ENCODE assay signal across 16 mouse cellular contexts in the genomic region with DNA sequence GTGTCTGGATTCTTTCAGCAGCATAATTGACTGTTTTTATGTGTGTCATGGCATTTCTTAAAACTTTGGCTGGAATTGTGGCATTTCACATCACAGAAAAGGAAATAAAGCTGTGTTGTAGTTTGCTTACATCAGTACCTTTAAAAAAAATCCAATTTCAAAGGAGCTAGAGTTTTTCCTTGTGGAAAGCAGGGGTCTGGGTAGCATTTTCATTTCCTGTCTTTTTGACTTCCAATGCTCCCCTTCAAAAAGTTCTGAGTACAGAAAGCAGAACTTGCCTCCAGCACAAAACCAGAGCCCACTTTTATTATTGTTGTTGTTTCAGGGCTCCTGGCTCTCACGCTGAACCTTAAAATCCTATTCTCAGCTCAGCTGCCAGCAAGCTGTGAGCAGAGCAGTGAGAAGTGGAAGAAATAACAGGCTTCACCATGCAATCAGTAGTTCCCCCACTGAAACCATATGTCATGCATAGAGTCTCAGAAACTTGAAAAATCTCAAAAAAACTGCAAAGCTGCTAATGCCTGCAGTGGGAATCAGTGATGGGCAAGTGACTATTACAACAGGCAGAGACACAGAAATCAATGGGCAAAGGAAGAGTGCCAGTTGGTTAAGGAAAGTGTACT.
DNase-seq lines count a peak whose midpoint lies in the region; ATAC-seq lines count a peak whose summit lies in the region.
"Had no signal": no experiment of that assay in that cellular context is flagged by ENCODE, and none has a peak within 500 bp of the region (broad histone marks: within the 10 kb centered on the region; RNA-seq: fewer than 3 reads in every experiment).

No protein-coding gene starts in this region.

- H3K9ac ChIP-seq in kidney, embryonic 15.5 days, result no peak overlapping the region
- no peak overlapping the region for H3K9ac ChIP-seq in limb, embryonic 11.5 days (ENCODE audit: low read length)
- H3K9ac ChIP-seq in hindbrain, embryonic 16.5 days (ENCODE audit: low read depth, low read length), result no peak overlapping the region
- H3K9ac ChIP-seq: hindbrain, embryonic 13.5 days; lung, embryonic 15.5 days; midbrain, embryonic 13.5 days had no signal

- H3K4me2 ChIP-seq in kidney, embryonic 15.5 days, result no peak overlapping the region
- no peak overlapping the region for H3K4me2 ChIP-seq in limb, embryonic 11.5 days (ENCODE audit: low read depth, severe bottlenecking)
- no peak overlapping the region for H3K4me2 ChIP-seq in hindbrain, embryonic 16.5 days (ENCODE audit: low read length)
- H3K4me2 ChIP-seq: hindbrain, embryonic 13.5 days; liver, embryonic 11.5 days; lung, embryonic 15.5 days; midbrain, embryonic 13.5 days had no signal

- H3K27ac ChIP-seq in kidney, embryonic 15.5 days, result peak overlapping the region; percentile 49; the same call in 1 of the 2 replicates
- H3K27ac ChIP-seq in embryonic facial prominence, embryonic 10.5 days (replicated peaks), result no peak overlapping the region
- peak overlapping the region; percentile 30; the same call in 1 of the 2 replicates for H3K27ac ChIP-seq in limb, embryonic 11.5 days (replicated peaks; ENCODE audit: low read depth, low read length)
- H3K27ac ChIP-seq in hindbrain, embryonic 16.5 days (ENCODE audit: low read depth, low read length), result no peak overlapping the region
- H3K27ac ChIP-seq: hindbrain, embryonic 13.5 days; lung, embryonic 15.5 days; midbrain, embryonic 13.5 days had no signal

- no peaks in the 10 kb centered on the region for H3K9me3 ChIP-seq in kidney, embryonic 15.5 days (replicated peaks)
- H3K9me3 ChIP-seq in embryonic facial prominence, embryonic 10.5 days, result no peaks in the 10 kb centered on the region
- H3K9me3 ChIP-seq in limb, embryonic 11.5 days (ENCODE audit: control insufficient read depth, low read length), result no peaks in the 10 kb centered on the region
- H3K9me3 ChIP-seq in hindbrain, embryonic 16.5 days (ENCODE audit: control insufficient read depth, low read length), result no peaks in the 10 kb centered on the region
- H3K9me3 ChIP-seq: hindbrain, embryonic 13.5 days; lung, embryonic 15.5 days; midbrain, embryonic 13.5 days had no signal

- 36% methylated on average over 1 of the region's 1 CpGs for WGBS in kidney, embryonic 15.5 days
- 24% methylated on average over 1 of the region's 1 CpGs for WGBS in embryonic facial prominence, embryonic 10.5 days
- WGBS in limb, embryonic 11.5 days, result 15% methylated on average over 1 of the region's 1 CpGs
- 62% methylated on average over 1 of the region's 1 CpGs for WGBS in hindbrain, embryonic 16.5 days

- ATAC-seq in kidney, embryonic 15.5 days (replicated peaks; ENCODE audit: low FRiP score), result peak; percentile 15; the same call in 1 of the 2 replicates
- ATAC-seq in limb, embryonic 11.5 days (ENCODE audit: insufficient number of reproducible peaks, low FRiP score, low TSS enrichment, low read depth), result no peak; the same call in 1 of the 2 replicates
- ATAC-seq in hindbrain, embryonic 16.5 days, result no peak
- ATAC-seq: intestine, embryonic 16.5 days; midbrain, embryonic 13.5 days had no signal

- DNase-seq in cerebellum, postnatal 10 days, result peak; percentile 29 to 47
- no peak for DNase-seq in cerebellum, adult 18-20 months
- no peak for DNase-seq in kidney, adult 8-10 months
- DNase-seq in embryonic facial prominence, embryonic 10.5 days (ENCODE audit: low spot score), result peak; percentile 8
- peak; percentile 28 for DNase-seq in limb, embryonic 11.5 days (ENCODE audit: low spot score)
- DNase-seq in thymus, postnatal 10 days (ENCODE audit: low spot score in 2 of 2), result no peak
- DNase-seq: gastrocnemius, postnatal 14 days; heart, postnatal 10 days; thymus, postnatal 36 days had no signal

- H3K4me1 ChIP-seq in kidney, embryonic 15.5 days, result 0 out of 2 replicates have a peak, but pooled peaks cover 3% of the 10 kb centered on the region
- H3K4me1 ChIP-seq in embryonic facial prominence, embryonic 10.5 days, result no peaks in the 10 kb centered on the region
- no peaks in the 10 kb centered on the region for H3K4me1 ChIP-seq in limb, embryonic 11.5 days (ENCODE audit: control insufficient read depth, insufficient read depth, low read length)
- H3K4me1 ChIP-seq in hindbrain, embryonic 16.5 days (ENCODE audit: control insufficient read depth, insufficient read depth, low read depth, low read length), result no peaks in the 10 kb centered on the region
- H3K4me1 ChIP-seq: hindbrain, embryonic 13.5 days; lung, embryonic 15.5 days; midbrain, embryonic 13.5 days had no signal

- H3K4me3 ChIP-seq in kidney, embryonic 15.5 days (replicated peaks), result no peak overlapping the region
- no peak overlapping the region for H3K4me3 ChIP-seq in embryonic facial prominence, embryonic 10.5 days
- H3K4me3 ChIP-seq in limb, embryonic 11.5 days (ENCODE audit: low read depth, low read length), result no peak overlapping the region
- no peak overlapping the region for H3K4me3 ChIP-seq in hindbrain, embryonic 16.5 days (ENCODE audit: low read length)
- H3K4me3 ChIP-seq: hindbrain, embryonic 13.5 days; lung, embryonic 15.5 days; midbrain, embryonic 13.5 days had no signal

- H3K27me3 ChIP-seq in kidney, embryonic 15.5 days, result no peaks in the 10 kb centered on the region
- no peaks in the 10 kb centered on the region for H3K27me3 ChIP-seq in embryonic facial prominence, embryonic 10.5 days (replicated peaks; ENCODE audit: low read depth, poor library complexity, severe bottlenecking)
- no peaks in the 10 kb centered on the region for H3K27me3 ChIP-seq in limb, embryonic 11.5 days (ENCODE audit: control insufficient read depth, insufficient read depth, low read length)
- H3K27me3 ChIP-seq in hindbrain, embryonic 16.5 days (replicated peaks; ENCODE audit: control insufficient read depth, insufficient read depth, low read length), result no peaks in the 10 kb centered on the region
- H3K27me3 ChIP-seq: hindbrain, embryonic 13.5 days; lung, embryonic 15.5 days; midbrain, embryonic 13.5 days had no signal

- no peaks in the 10 kb centered on the region for H3K36me3 ChIP-seq in kidney, embryonic 15.5 days
- H3K36me3 ChIP-seq in embryonic facial prominence, embryonic 10.5 days (replicated peaks), result no peaks in the 10 kb centered on the region
- no peaks in the 10 kb centered on the region for H3K36me3 ChIP-seq in limb, embryonic 11.5 days (ENCODE audit: control insufficient read depth, insufficient read depth, low read length)
- no peaks in the 10 kb centered on the region for H3K36me3 ChIP-seq in hindbrain, embryonic 16.5 days (ENCODE audit: control insufficient read depth, insufficient read depth, low read length)
- H3K36me3 ChIP-seq: hindbrain, embryonic 13.5 days; lung, embryonic 15.5 days; midbrain, embryonic 13.5 days had no signal

Comparison
In these comparisons a context has a peak if more than half of its experiments do, and no peak if none do; other contexts are left out.
1. DNase-seq: peak in cerebellum, postnatal 10 days (2 of 2), embryonic facial prominence, embryonic 10.5 days (single experiment) and limb, embryonic 11.5 days (single experiment); none in cerebellum, adult 18-20 months (0 of 2), kidney, adult 8-10 months (0 of 2) and thymus, postnatal 10 days (0 of 2).
2. H3K27ac ChIP-seq: peak in kidney, embryonic 15.5 days (single experiment) and limb, embryonic 11.5 days (single experiment); none in embryonic facial prominence, embryonic 10.5 days (single experiment) and hindbrain, embryonic 16.5 days (single experiment).